Mouse (Mus musculus) inflammation-experienced regulatory T-cells, adult 16 weeks (primary cell): ENCODE results near the gene Ces1a. TPM values are rescaled to one million over a fixed set of nuclear protein-coding genes. Genes with fewer than 3 reads are reported as not detected.

Experiments used
- polyA plus RNA-seq: library from polyadenylated mRNA; unstranded; fragments of 100-300 nt; shearing (Covaris generic); gene quantifications from one replicate; pipeline ENCODE4 v1.2.1, GENCODE M21; 2017

Gene Ces1a
- polyA plus RNA-seq: not detected

GRCm38 (mm10) chr8:93048092-93048491, at the start of gene Ces1a:
TSS of gene Ces1a (minus strand) at chr8:93048192.

GRCm38 (mm10) chr8:93079887-93080286, 31.9 kb upstream of the Ces1a start, which contains the start of gene Ces1b:
TSS of gene Ces1b (minus strand) at chr8:93080017.

Other genes starting within 250 kb of the Ces1a start
- not detected for gene Mmp2, start 220.9 kb downstream of the Ces1a start, polyA plus RNA-seq
- 1.5 TPM for gene Lpcat2, start 192.9 kb downstream of the Ces1a start, polyA plus RNA-seq
- gene Capns2, start 146.8 kb downstream of the Ces1a start, polyA plus RNA-seq: not detected
- gene Slc6a2, start 88.1 kb downstream of the Ces1a start, polyA plus RNA-seq: not detected
- gene Ces1b, start 31.8 kb upstream of the Ces1a start, polyA plus RNA-seq: not detected
- gene Ces1c, start 83.1 kb upstream of the Ces1a start, polyA plus RNA-seq: not detected
- not detected for gene Ces1d, start 149.6 kb upstream of the Ces1a start, polyA plus RNA-seq
- not detected for gene Ces1e, start 181.4 kb upstream of the Ces1a start, polyA plus RNA-seq
- not detected for gene Ces1f, start 231.6 kb upstream of the Ces1a start, polyA plus RNA-seq